Mouse (Mus musculus) T-cell, adult 2 months (primary cell): ENCODE data around the gene Tiam2.

Experiments
- DNase-seq: peaks from one replicate; pipeline ENCODE4 v3.0.0; 2022; ENCODE audit warnings: low spot score

The Tiam2 gene

GRCm38 (mm10) chr17:3560534-3560933 is 234.2 kb downstream of the Tiam2 start:
- no peak for DNase-seq

GRCm38 (mm10) chr17:3562405-3562804 is 236.0 kb downstream of the Tiam2 start:
- peak; percentile 22 for DNase-seq

GRCm38 (mm10) chr17:3570876-3571275 is 244.5 kb downstream of the Tiam2 start:
- DNase-seq, result no peak
